ENCODE assay signal across 27 mouse cellular contexts in genomic region chr5:33207136-33207535, GRCm38 (mm10). TPM values are rescaled to one million over a fixed set of nuclear protein-coding genes. Genes with fewer than 3 reads are reported as not detected.
"Had no signal": no experiment of that assay in that cellular context is flagged by ENCODE, and none has a peak within 500 bp of the region (broad histone marks: within the 10 kb centered on the region; RNA-seq: fewer than 3 reads in every experiment).

No protein-coding gene starts in this region.

- H3K4me3 ChIP-seq: heart, adult 2 months; heart, embryonic 13.5 days; heart, embryonic 15.5 days; hindbrain, embryonic 10.5 days; hindbrain, embryonic 12.5 days; intestine, embryonic 15.5 days; kidney, embryonic 15.5 days; limb, embryonic 12.5 days; liver, embryonic 13.5 days had no signal

- H3K27ac ChIP-seq: heart, adult 2 months; heart, embryonic 13.5 days; heart, embryonic 15.5 days; hindbrain, embryonic 10.5 days; hindbrain, embryonic 12.5 days; hindbrain, embryonic 14.5 days; intestine, embryonic 15.5 days; kidney, embryonic 15.5 days; kidney, postnatal 0 days; limb, embryonic 12.5 days; liver, embryonic 13.5 days had no signal

- H3K9me3 ChIP-seq: heart, embryonic 13.5 days; heart, embryonic 15.5 days; hindbrain, embryonic 10.5 days; hindbrain, embryonic 12.5 days; intestine, embryonic 15.5 days; kidney, embryonic 15.5 days; limb, embryonic 12.5 days; liver, embryonic 13.5 days had no signal

- H3K36me3 ChIP-seq: heart, embryonic 13.5 days; heart, embryonic 15.5 days; hindbrain, embryonic 10.5 days; hindbrain, embryonic 12.5 days; intestine, embryonic 15.5 days; kidney, embryonic 15.5 days; limb, embryonic 12.5 days; liver, embryonic 13.5 days had no signal

- ATAC-seq: hindbrain, embryonic 16.5 days; inflammation-experienced regulatory T-cells, adult 6 months; intestine, embryonic 15.5 days had no signal

- DNase-seq: gastrocnemius, postnatal 14 days; heart, adult 2 months; heart, postnatal 4 days; kidney, adult 11 months; kidney, adult 2 months; kidney, adult 9 months; kidney, postnatal 36 days; layer of hippocampus, adult 9-11 months; layer of hippocampus, postnatal 36 days; left cerebral cortex, postnatal 4 days; liver; liver, embryonic 13.5 days had no signal

- H3K27me3 ChIP-seq: heart, embryonic 13.5 days; hindbrain, embryonic 12.5 days; intestine, embryonic 15.5 days; kidney, embryonic 15.5 days; limb, embryonic 12.5 days; liver, embryonic 13.5 days had no signal

- H3K4me1 ChIP-seq: hindbrain, embryonic 12.5 days; limb, embryonic 12.5 days had no signal

- H3K9ac ChIP-seq: heart, embryonic 13.5 days; heart, embryonic 15.5 days; hindbrain, embryonic 12.5 days; hindbrain, embryonic 14.5 days; intestine, embryonic 15.5 days; kidney, embryonic 15.5 days; limb, embryonic 12.5 days; liver, embryonic 13.5 days had no signal

- H3K4me2 ChIP-seq: heart, embryonic 11.5 days; heart, embryonic 13.5 days; heart, embryonic 15.5 days; hindbrain, embryonic 12.5 days; hindbrain, embryonic 14.5 days; intestine, embryonic 15.5 days; kidney, embryonic 15.5 days; limb, embryonic 12.5 days; liver, embryonic 11.5 days; liver, embryonic 13.5 days had no signal

RNA-seq across cellular contexts. Expression of gene Spon2, which starts 11.1 kb away (rescaled TPM):
- total RNA-seq: granulocyte monocyte progenitor cell, adult 5-6 weeks; layer of hippocampus, adult 8-10 months had no signal
- polyA plus RNA-seq: inflammation-experienced regulatory T-cells, adult 6 months had no signal
